Mouse (Mus musculus): ENCODE measurements at regions not wholly inside any gene's neighbourhood (a gene's known extent, or its start where the extent isn't known, plus 50 kb on each side); places are given as distances from the start of the nearest gene placed in this dataset.

- no peak for DNase-seq (ENCODE audit: low spot score in 2 of 2)
Observed at GRCm38 (mm10) chrX:169554359-169554758, 130.6 kb upstream of the Mid1 start.

GRCm38 (mm10) chrX:169552851-169553250, 132.1 kb upstream of the Mid1 start:
- no peak for DNase-seq (ENCODE audit: low spot score in 2 of 2)

- no peak for DNase-seq (ENCODE audit: low spot score in 2 of 2)
Observed at GRCm38 (mm10) chrX:169544037-169544436, 141.0 kb upstream of the Mid1 start.

- DNase-seq (ENCODE audit: low spot score in 2 of 2), result no peak
Observed at GRCm38 (mm10) chrX:169508229-169508628, 176.8 kb upstream of the Mid1 start.

GRCm38 (mm10) chrX:169493577-169493976, 173.4 kb upstream of the Hccs start:
- no peak for DNase-seq (ENCODE audit: low spot score in 2 of 2)

GRCm38 (mm10) chrX:169473518-169473917, 153.3 kb upstream of the Hccs start:
- DNase-seq (ENCODE audit: low spot score in 2 of 2), result no peak

GRCm38 (mm10) chrX:169470715-169471114, 150.5 kb upstream of the Hccs start:
- DNase-seq (ENCODE audit: low spot score in 2 of 2), result no peak

- DNase-seq (ENCODE audit: low spot score in 2 of 2), result no peak
Observed at GRCm38 (mm10) chrX:169450159-169450558, 130.0 kb upstream of the Hccs start.

- no peak for DNase-seq (ENCODE audit: low spot score in 2 of 2)
Observed at GRCm38 (mm10) chrX:169439546-169439945, 119.4 kb upstream of the Hccs start.

- peak in 1 of 2 experiments; percentile 1 for DNase-seq (ENCODE audit: low spot score in 2 of 2)
Observed at GRCm38 (mm10) chrX:169438626-169439025, 118.5 kb upstream of the Hccs start.

GRCm38 (mm10) chrX:169433903-169434302, 113.7 kb upstream of the Hccs start:
- no peak for DNase-seq (ENCODE audit: low spot score in 2 of 2)

GRCm38 (mm10) chrX:169396825-169397224, 76.7 kb upstream of the Hccs start:
- DNase-seq (ENCODE audit: low spot score in 2 of 2), result no peak

- no peak for DNase-seq (ENCODE audit: low spot score in 2 of 2)
Observed at GRCm38 (mm10) chrX:169386640-169387039, 66.5 kb upstream of the Hccs start.

Measured in left cerebral cortex, adult 18-20 months (tissue).